Mouse (Mus musculus) neutrophil, adult 5-6 weeks (primary cell): ENCODE data around the gene Myo18a. TPM values are rescaled to one million over a fixed set of nuclear protein-coding genes. Genes with fewer than 3 reads are reported as not detected.

Experiments used
- ATAC-seq: fragments of 151-379, 151-347 bp; 2 replicates; pipeline ENCODE4 v1.8.0; 2017; ENCODE audit warnings: mild to moderate bottlenecking, moderate TSS enrichment; ENCODE audit not compliant: insufficient number of reproducible peaks, poor library complexity, low FRiP score, severe bottlenecking; ENCODE audit errors: extremely low read depth
- total RNA-seq: library from RNA; stranded (forward); fragments of 200-1000 nt; gene quantifications from 2 replicates; pipeline ENCODE4 v1.2.3, GENCODE M21; 2017

Gene Myo18a
- total RNA-seq, 1 experiment from 2014 or later: 109 TPM

DNA sequence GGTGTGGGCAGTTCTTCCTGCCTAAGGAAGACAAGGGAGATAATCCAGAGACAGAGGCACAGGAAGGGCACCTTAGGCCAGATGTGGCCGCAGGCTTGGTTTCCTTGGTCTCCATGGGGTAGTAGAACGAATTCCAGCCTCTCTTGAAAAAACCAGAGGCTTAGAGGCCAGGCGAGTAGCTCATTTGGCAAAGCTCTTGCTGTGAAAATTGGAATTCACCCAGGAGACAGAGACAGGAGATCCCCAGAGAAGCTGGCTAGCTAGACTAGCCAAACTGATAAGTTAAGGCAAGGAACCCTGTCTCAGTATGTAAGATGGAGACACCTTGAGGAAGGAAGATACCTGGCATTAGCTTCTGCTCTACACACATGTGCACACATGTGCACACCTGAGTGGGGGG lies 63.3 kb downstream of the Myo18a start:
- ATAC-seq: no peak

DNA sequence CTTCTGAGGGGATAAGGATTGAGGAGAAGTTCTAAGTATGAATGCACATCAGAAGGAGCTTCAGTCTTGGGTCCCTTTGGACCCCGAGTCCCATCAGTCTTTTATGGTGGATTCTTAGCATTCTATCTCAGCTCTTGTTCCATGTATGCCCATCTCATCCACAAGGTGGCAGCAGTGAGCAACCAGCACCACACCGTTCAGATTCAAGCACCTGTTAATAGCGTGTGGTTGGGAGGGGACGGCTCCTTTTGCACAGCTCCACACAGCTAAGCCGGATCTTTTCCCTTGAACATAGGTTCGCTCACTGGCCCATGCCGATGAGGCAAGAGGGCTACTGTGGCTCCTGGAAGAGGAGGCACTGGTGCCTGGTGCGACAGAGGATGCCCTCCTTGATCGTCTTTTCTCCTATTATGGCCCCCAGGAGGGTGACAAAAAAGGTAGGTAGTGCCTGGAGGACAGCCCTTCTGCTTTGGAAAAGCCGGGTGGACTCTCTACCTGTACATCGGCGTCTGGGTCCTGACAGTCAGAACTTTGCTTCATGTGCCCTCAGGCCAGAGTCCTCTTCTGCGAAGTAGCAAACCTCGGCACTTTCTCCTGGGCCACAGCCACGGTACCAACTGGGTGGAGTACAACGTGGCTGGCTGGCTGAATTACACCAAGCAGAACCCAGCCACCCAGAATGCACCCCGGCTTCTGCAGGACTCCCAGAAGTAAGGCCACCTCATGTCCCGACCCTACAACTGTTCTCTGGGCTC lies 64.4 kb downstream of the Myo18a start:
- ATAC-seq: peak; percentile 53; the same call in 1 of the 2 replicates

DNA sequence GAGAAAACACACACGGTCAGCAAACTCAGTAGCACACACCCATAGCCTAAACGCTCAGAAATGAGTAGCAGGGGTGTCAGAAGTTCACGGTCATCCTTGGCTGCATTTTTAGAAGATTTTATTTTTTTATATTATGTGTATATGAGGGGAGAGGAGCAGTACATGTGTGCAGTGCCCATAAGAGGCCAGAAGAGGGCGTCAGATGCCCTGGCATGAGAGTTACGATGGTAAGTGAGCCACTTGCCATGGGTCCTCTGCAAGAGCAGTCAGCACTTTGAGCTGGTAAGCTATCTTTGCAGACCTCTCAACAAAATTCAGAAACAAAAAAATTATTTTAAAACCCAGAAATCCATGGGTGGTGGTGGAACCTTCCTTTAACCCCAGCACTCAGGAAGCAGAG lies 65.1 kb downstream of the Myo18a start:
- ATAC-seq: no peak

GRCm38 (mm10) chr11:77829043-77829841 lies 66.2 kb downstream of the Myo18a start:
- no peak for ATAC-seq

GRCm38 (mm10) chr11:77830875-77831274 lies 67.8 kb downstream of the Myo18a start:
- ATAC-seq: no peak

DNA sequence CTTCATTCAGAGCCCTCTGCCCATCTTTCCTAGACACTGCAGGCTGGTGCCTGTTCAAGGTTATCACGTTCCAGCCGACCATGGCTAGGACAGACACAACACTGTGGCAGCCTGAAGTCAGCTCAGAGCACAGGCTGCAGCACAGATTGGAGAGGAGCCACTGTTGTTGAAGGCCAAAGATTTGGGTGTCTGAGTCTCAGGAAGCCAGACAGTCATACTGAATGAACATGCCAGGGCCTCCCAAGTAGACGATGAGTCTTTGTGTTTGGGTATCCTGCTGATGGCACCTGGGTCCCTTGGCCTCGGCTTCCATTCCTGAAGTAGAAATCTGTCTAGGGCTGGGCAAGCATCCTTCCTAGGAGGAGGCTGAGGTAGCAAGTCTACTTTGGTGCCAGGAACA lies 69.5 kb downstream of the Myo18a start:
- ATAC-seq: no peak

DNA sequence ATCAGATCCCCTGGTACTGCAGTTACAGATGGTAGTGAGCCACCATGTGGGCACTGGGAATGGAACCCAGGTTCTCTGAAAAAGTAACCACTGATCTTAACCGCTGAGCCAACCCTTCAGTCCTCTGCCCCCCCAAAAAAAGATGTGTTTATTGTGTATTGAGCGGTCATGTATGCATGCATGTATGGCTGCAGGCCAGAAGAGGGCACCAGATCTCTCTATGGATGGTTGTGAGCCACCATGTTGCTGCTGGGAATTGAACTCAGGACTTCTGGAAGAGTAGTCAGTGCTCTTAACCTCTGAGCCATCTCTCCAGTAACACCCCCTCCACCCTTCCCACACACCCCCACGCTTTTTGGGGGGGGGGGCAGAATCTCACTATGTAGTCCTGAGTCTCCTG lies 72.1 kb downstream of the Myo18a start:
- ATAC-seq: no peak

DNA sequence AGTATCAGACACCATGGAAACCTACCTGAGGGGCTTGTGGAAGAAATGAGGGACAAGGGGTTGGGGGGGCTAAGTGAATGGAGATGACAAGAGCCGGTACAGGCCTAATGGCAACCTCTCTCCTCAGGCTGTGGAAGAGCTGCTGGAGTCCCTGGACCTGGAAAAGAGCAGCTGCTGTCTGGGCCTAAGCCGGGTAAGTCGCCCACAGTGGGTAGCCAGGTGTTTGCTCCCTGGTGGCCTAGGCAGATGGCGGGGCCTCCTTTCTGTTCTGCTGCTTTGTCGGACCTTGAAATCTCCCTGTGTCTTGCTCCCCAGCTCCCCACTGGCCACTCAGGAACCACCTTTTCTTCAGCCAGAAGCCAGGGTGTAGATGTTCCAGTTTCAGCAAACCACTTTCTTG lies 73.2 kb downstream of the Myo18a start:
- no peak for ATAC-seq

GRCm38 (mm10) chr11:77836751-77837150 lies 73.7 kb downstream of the Myo18a start:
- no peak for ATAC-seq

DNA sequence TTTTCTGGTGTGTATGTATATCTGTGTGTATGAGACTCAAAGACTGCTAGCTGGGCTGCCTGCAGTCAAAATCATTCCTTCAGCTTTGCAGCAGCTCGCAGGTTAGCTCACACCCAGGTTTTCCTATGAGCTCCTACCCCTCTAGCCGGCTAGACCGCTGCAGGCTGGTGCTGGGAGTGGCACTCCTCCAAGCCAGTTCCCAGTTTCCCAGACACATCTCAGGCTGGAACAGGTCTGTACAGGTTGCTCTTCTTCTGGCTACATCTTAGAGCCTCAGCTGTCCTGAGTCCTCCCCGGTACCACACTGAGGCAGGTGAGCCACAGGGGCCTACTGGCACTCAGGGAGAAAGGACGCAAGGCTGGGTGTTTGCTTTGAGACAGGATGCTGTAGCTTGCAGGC lies 74.8 kb downstream of the Myo18a start:
- no peak for ATAC-seq

DNA sequence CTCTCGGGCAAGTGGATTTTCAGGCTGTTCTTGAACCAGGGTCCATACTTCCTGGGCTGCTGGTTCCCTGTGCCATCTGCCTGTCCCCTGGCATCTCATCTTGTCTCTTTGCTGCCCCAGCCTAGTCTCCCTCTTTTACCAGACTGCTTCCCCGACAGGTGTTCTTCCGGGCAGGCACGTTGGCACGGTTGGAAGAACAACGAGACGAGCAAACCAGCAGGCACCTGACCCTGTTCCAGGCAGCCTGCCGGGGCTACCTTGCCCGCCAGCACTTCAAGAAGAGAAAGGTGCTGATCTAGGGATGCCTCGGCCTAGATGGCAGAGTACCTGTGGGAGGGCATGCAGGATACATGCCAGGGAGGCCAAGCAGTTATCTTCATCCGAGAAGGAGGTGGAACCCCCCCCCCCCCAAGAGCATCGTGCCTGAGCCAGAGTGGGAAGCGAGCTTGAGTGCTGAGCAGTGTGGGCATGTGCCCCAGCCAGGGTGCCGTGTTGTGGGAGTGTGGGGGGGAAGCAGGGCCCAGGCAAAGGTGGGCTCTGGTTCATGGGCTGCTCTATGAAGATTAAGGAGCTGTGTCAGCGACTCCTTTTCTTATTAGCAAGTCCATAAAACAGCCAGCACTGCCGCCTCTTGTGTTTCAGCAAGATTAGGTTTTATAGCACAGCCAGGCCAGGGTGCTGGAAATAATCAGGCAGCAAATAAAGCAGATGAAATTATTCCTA lies 77.6 kb downstream of the Myo18a start:
- no peak for ATAC-seq

DNA sequence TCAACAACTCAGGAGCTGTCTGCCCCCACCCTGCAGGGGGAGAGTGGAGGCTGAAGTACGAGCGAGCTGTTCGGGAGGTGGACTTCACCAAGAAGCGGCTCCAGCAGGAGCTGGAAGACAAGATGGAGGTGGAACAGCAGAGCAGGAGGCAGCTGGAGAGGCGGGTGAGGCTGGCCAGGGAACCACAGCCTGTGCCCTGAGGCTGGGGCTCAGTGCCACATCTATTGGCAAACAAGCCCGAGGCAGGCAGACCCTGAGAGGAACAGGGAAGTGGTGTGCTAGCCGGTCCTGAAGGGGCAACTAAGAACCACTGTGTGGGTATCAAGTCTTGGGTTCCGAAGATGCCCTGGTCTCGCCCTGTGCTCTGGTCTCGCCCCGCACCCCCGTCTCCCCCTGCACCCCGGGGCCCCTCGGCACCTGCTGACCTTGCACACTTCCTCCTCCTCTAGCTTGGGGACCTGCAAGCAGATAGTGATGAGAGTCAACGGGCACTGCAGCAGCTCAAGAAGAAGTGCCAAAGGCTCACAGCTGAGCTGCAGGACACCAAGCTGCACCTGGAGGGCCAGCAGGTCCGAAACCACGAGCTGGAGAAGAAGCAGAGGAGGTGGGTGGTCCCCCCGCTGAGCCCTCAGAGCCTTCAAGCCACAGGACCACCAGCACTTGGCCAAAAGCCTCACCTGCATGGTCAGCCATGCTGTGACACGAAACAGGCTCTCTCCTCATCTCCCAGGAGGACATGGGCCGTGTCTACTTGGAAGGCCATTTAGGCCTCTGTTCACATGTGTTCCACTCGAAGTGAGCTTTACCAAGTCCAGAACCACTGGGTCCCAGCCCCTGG lies 80.2 kb downstream of the Myo18a start:
- no peak for ATAC-seq

DNA sequence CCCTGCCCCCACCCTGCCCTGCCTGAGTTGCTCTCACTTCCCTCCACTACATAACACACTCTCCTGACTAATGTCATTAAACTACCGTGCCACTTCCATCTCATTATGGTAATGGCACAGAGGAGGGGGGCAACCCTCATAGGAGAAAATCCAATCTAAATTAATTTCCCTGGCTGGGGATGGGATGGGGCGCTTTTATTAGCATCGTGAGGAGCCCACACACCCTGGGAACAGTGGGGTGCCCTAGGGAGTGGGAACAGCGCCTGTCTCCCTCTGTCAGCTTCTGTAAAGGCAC lies 80.8 kb downstream of the Myo18a start:
- no peak for ATAC-seq

GRCm38 (mm10) chr11:77847599-77848128 lies 84.6 kb downstream of the Myo18a start:
- ATAC-seq: no peak

GRCm38 (mm10) chr11:77848131-77848530 lies 85.1 kb downstream of the Myo18a start:
- no peak for ATAC-seq

DNA sequence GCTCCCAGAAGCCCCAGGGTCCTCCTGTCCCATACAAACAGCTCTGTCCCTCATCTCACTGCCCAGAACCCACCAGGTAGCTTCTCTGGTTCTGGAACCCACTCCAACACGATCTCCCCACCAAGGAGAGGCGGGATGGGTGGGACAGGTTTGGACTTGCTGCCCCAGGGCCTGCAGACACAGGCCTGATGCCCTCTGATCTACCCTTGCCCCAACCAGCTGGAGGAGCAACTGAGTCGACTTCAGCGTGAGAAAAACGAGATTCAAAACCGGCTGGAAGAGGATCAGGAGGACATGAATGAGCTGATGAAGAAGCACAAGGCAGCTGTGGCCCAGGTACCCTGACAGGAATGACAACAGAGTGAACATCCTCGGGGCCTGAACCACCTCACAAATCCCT lies 86.1 kb downstream of the Myo18a start:
- no peak for ATAC-seq

GRCm38 (mm10) chr11:77850401-77851244 lies 87.6 kb downstream of the Myo18a start:
- no peak for ATAC-seq

DNA sequence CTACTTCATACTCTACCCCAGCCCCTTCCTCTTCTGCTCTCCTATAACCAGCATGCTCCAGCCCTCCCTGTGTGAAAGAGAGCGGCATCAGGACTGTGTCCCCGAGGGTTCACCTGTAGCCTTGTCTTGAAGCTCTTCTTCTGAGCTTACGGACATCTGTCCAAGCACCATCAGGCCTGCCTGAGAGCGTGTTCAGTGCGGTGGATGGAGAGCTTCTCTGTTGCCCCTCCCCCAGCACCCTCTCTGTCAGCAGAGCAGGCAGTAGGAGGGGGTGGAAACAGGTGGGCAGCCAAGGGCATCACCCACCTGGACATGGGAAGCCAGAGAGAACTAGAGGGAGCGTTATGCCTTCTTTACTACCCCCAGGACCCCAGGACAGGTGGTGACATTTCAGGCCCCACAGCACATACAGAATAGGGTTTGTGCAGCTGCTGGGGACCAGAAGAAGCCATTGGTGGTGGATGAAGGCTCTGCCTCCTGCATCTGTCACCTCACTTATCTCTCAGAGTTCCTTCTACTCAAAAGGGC lies 88.5 kb downstream of the Myo18a start:
- no peak for ATAC-seq
